Mouse (Mus musculus) neural tube, embryonic 14.5 days (tissue): ENCODE data around the gene Tmem72. TPM values are rescaled to one million over a fixed set of nuclear protein-coding genes. Genes with fewer than 3 reads are reported as not detected.

ENCODE experiments used
- ATAC-seq: fragments of 200-750 bp; cut with Nextera tagmentation; 2 replicates; pipeline ENCODE4 v1.8.0; 2017; ENCODE audit warnings: low read depth, mild to moderate bottlenecking, moderate TSS enrichment, moderate library complexity
- H3K27ac ChIP-seq: fragments of 300-500 bp; sonication (generic); 2 replicates; pipeline ENCODE4 v1.5.1; 2014; ENCODE audit warnings: low read depth, mild to moderate bottlenecking, control low read depth, low read length, moderate library complexity, mixed read lengths
- H3K27me3 ChIP-seq: fragments of 300-500 bp; sonication (generic); 2 replicates; pipeline ENCODE4 v1.6.1; 2014; ENCODE audit warnings: low read length; ENCODE audit not compliant: control insufficient read depth, insufficient read depth
- H3K36me3 ChIP-seq: fragments of 300-500 bp; sonication (generic); 2 replicates; pipeline ENCODE4 v1.6.1; 2014; ENCODE audit warnings: low read length, mixed read lengths; ENCODE audit not compliant: control insufficient read depth, insufficient read depth
- H3K4me1 ChIP-seq: fragments of 300-500 bp; sonication (generic); 2 replicates; pipeline ENCODE4 v1.6.1; 2014; ENCODE audit warnings: low read length; ENCODE audit not compliant: control insufficient read depth, insufficient read depth
- H3K4me2 ChIP-seq: fragments of 300-500 bp; sonication (generic); 2 replicates; pipeline ENCODE4 v1.6.1; 2014; ENCODE audit warnings: mild to moderate bottlenecking, low read depth, low read length, control low read depth
- H3K4me3 ChIP-seq: fragments of 300-500 bp; sonication (generic); 2 replicates; pipeline ENCODE4 v1.5.1; 2014; ENCODE audit warnings: low read depth, low read length, control low read depth, mixed read lengths
- H3K9ac ChIP-seq: fragments of 300-500 bp; sonication (generic); replicated peaks from 2 replicates; pipeline ENCODE4 v1.6.1; 2014; ENCODE audit warnings: low read depth, mild to moderate bottlenecking, control low read depth, low read length, mixed read lengths
- H3K9me3 ChIP-seq: fragments of 300-500 bp; sonication (generic); 2 replicates; pipeline ENCODE4 v1.6.1; 2016; ENCODE audit warnings: low read length; ENCODE audit not compliant: control insufficient read depth
- WGBS: fragments of 180-500 bp; shearing (Covaris S2); extraction: QIAGEN DNeasy Blood & Tissue Kit; methylation state at CpG from one replicate; pipeline ENCODE4 v1.1.7; 2014; 5-methylcytosine and 5-hydroxymethylcytosine counted together
- polyA plus RNA-seq: library from polyadenylated mRNA; unstranded; fragments of >200 nt; fragmentation: Nextera tagmentation; extraction: Ambion mirVana; gene quantifications from 2 replicates; pipeline ENCODE4 v1.2.1, GENCODE M21; 2014

Tmem72 gene
- polyA plus RNA-seq, 1 experiment from 2014 or later = 0.09 TPM

- no peaks in the 10 kb centered on the region for H3K36me3 ChIP-seq
- WGBS = 93% methylated on average over 4 of the region's 4 CpGs
- H3K4me1 ChIP-seq = no peaks in the 10 kb centered on the region
- no peak overlapping the region for H3K9ac ChIP-seq
- H3K4me3 ChIP-seq = no peak overlapping the region
- no peaks in the 10 kb centered on the region for H3K9me3 ChIP-seq
- ATAC-seq = no peak
- no peaks in the 10 kb centered on the region for H3K27me3 ChIP-seq
- no peak overlapping the region for H3K27ac ChIP-seq
- no peak overlapping the region for H3K4me2 ChIP-seq
Measured at GRCm38 (mm10) chr6:116697896-116698425, 18.8 kb downstream of the Tmem72 start.

- ATAC-seq = no peak
- Histone ChIP-seq H3K9ac (no peak overlapping the region), H3K4me1 (no peaks in the 10 kb centered on the region), H3K9me3 (no peaks in the 10 kb centered on the region), H3K36me3 (no peaks in the 10 kb centered on the region), H3K27ac (no peak overlapping the region), H3K4me2 (no peak overlapping the region), H3K27me3 (no peaks in the 10 kb centered on the region), H3K4me3 (no peak overlapping the region)
- WGBS = 68% methylated on average over 2 of the region's 2 CpGs
Measured at GRCm38 (mm10) chr6:116697413-116697812, 19.3 kb downstream of the Tmem72 start.

DNA sequence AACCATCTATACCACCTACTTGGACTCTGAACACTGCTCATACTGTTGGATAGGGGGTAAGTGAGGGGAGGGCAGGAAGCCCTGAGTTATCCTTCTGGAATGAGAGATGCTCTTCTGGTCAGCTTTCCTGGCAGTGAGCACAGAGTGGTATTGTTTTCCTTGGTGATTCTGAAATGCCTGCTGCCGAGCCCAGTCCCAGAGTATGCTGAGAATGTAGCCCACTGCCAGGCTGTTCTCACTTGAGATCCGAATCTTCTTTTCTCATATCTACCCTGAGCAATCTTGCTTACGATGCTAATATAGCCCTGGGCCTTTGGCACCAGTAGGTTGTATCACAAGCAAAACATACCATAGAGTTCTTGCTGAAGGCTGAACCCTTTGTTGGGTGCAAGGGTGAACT is 22.4 kb downstream of the Tmem72 start:
- no peaks in the 10 kb centered on the region for H3K9me3 ChIP-seq
- no peaks in the 10 kb centered on the region for H3K27me3 ChIP-seq
- H3K9ac ChIP-seq = no peak overlapping the region
- no peaks in the 10 kb centered on the region for H3K4me1 ChIP-seq
- H3K27ac ChIP-seq = no peak overlapping the region
- no peak overlapping the region for H3K4me3 ChIP-seq
- H3K36me3 ChIP-seq = no peaks in the 10 kb centered on the region
- no peak for ATAC-seq
- 78% methylated on average over 3 of the region's 3 CpGs for WGBS
- no peak overlapping the region for H3K4me2 ChIP-seq

GRCm38 (mm10) chr6:116693639-116694038 is 23.1 kb downstream of the Tmem72 start:
- 88% methylated on average over 4 of the region's 4 CpGs for WGBS
- Histone ChIP-seq H3K27ac (no peak overlapping the region), H3K4me3 (no peak overlapping the region), H3K4me2 (no peak overlapping the region), H3K36me3 (no peaks in the 10 kb centered on the region), H3K4me1 (no peaks in the 10 kb centered on the region), H3K9me3 (no peaks in the 10 kb centered on the region), H3K27me3 (no peaks in the 10 kb centered on the region), H3K9ac (no peak overlapping the region)
- ATAC-seq = no peak

DNA sequence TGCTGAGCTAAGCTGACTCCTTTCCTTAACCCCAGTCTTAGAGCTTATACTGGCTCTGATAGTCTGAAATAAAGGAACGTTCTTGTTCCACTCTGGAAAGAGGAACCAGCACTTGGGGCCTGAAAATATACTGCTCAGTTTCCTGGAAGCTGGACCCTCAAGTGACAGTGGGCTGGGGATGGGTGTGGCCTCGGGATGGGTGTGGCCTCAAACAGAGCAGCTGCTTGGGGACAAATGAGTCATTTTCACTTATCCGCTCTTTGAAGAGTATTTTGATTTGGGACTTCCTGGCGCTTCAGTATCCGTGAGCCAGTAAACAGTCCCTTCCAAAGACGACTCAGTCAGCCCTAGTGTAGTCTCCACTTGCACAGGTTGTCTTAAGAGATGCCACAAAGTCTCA is 34.4 kb downstream of the Tmem72 start:
- no peak overlapping the region for H3K9ac ChIP-seq
- no peaks in the 10 kb centered on the region for H3K4me1 ChIP-seq
- H3K36me3 ChIP-seq = no peaks in the 10 kb centered on the region
- H3K27ac ChIP-seq = no peak overlapping the region
- no peaks in the 10 kb centered on the region for H3K9me3 ChIP-seq
- WGBS = 59% methylated on average over 6 of the region's 6 CpGs
- H3K4me2 ChIP-seq = no peak overlapping the region
- H3K27me3 ChIP-seq = no peaks in the 10 kb centered on the region
- no peak overlapping the region for H3K4me3 ChIP-seq
- ATAC-seq = no peak

DNA sequence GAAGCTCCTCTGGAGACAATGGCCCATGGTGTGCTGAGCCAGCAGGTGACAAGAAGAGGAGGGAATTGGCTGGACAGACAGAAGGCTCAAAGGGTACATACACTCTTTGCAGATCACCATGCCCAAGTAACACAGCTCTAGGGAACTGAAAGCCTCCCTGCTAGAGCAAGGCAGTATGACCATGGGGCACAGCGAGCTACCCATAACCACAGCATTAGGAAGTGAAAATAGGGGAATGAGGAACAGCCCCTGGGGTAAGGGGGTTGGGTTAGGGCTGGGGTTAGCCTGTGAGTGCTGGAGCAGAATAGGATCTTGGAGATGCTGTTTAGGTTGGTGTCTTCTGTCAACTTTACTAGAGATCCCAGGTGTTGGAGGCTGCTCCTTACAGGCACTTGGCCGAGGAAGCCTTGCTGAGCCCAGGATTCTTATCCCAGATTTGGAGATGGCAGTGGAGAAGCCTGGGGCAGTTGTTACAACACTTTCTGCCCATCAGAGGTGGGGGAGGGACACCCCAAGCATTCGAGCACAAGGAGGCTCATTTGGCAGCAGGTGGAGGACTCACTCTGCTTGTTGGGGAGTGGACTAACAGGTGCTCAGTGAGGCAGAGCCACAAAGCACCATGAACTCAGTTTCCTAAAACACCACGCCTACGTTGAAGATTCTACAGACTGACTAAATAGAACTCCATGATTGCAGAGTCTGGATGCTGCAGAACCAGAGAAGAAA is 37.0 kb downstream of the Tmem72 start:
- Histone ChIP-seq H3K27ac (no peak overlapping the region), H3K27me3 (no peaks in the 10 kb centered on the region), H3K36me3 (no peaks in the 10 kb centered on the region), H3K4me2 (no peak overlapping the region), H3K4me3 (no peak overlapping the region), H3K9ac (no peak overlapping the region), H3K4me1 (no peaks in the 10 kb centered on the region), H3K9me3 (no peaks in the 10 kb centered on the region)
- 80% methylated on average over 5 of the region's 5 CpGs for WGBS
- ATAC-seq = no peak

- 0 out of 2 replicates have a peak, but pooled peaks cover 6% of the 10 kb centered on the region for H3K4me1 ChIP-seq
- no peak overlapping the region for H3K4me2 ChIP-seq
- ATAC-seq = no peak
- no peaks in the 10 kb centered on the region for H3K9me3 ChIP-seq
- no peak overlapping the region for H3K4me3 ChIP-seq
- H3K27me3 ChIP-seq = no peaks in the 10 kb centered on the region
- no peak overlapping the region for H3K9ac ChIP-seq
- no peak overlapping the region for H3K27ac ChIP-seq
- no peaks in the 10 kb centered on the region for H3K36me3 ChIP-seq
- WGBS = 65% methylated on average over 6 of the region's 6 CpGs
Measured at GRCm38 (mm10) chr6:116677321-116677720, 39.4 kb downstream of the Tmem72 start.

- 0 out of 2 replicates have a peak, but pooled peaks cover 6% of the 10 kb centered on the region for H3K4me1 ChIP-seq
- no peaks in the 10 kb centered on the region for H3K36me3 ChIP-seq
- H3K9me3 ChIP-seq = no peaks in the 10 kb centered on the region
- H3K4me3 ChIP-seq = no peak overlapping the region
- ATAC-seq = no peak
- 71% methylated on average over 10 of the region's 10 CpGs for WGBS
- no peak overlapping the region for H3K27ac ChIP-seq
- no peaks in the 10 kb centered on the region for H3K27me3 ChIP-seq
- H3K4me2 ChIP-seq = no peak overlapping the region
- H3K9ac ChIP-seq = no peak overlapping the region
Measured at GRCm38 (mm10) chr6:116676355-116676913, 40.3 kb downstream of the Tmem72 start.

GRCm38 (mm10) chr6:116674283-116674886 is 42.3 kb downstream of the Tmem72 start:
- Histone ChIP-seq H3K36me3 (no peaks in the 10 kb centered on the region), H3K4me1 (peaks cover 17% of the 10 kb centered on the region; the same call in 1 of the 2 replicates), H3K9me3 (no peaks in the 10 kb centered on the region), H3K9ac (peak overlapping the region; percentile 57; the same call in 1 of the 2 replicates), H3K4me3 (peak overlapping the region; percentile 51), H3K4me2 (peak overlapping the region; percentile 68), H3K27me3 (no peaks in the 10 kb centered on the region), H3K27ac (no peak overlapping the region; the same call in 1 of the 2 replicates)
- no peak for ATAC-seq
- 28% methylated on average over 16 of the region's 16 CpGs for WGBS
